Mouse (Mus musculus) forebrain, embryonic 10.5 days (tissue): Measurements from ENCODE around the gene Pnck. TPM values are rescaled to one million over a fixed set of nuclear protein-coding genes. Genes with fewer than 3 reads are reported as not detected.

ENCODE experiments used
- DNase-seq: peaks from one replicate; pipeline ENCODE4 v3.0.0-alpha.2; 2017; ENCODE audit warnings: low spot score; ENCODE audit errors: extremely low spot score
- H3K27ac ChIP-seq: fragments of 300-500 bp; sonication (generic); 2 replicates; pipeline ENCODE4 v1.5.1; 2016; ENCODE audit warnings: mild to moderate bottlenecking
- H3K27me3 ChIP-seq: fragments of 300-500 bp; sonication (generic); 2 replicates; pipeline ENCODE4 v1.6.1; 2016; ENCODE audit warnings: mild to moderate bottlenecking; ENCODE audit not compliant: poor library complexity, severe bottlenecking
- H3K36me3 ChIP-seq: fragments of 300-500 bp; sonication (generic); replicated peaks from 2 replicates; pipeline ENCODE4 v1.6.1; 2016; ENCODE audit warnings: mild to moderate bottlenecking, moderate library complexity
- H3K4me1 ChIP-seq: fragments of 300-500 bp; sonication (generic); 2 replicates; pipeline ENCODE4 v1.6.1; 2016
- H3K4me3 ChIP-seq: fragments of 300-500 bp; sonication (generic); 2 replicates; pipeline ENCODE4 v1.5.1; 2016; ENCODE audit warnings: mild to moderate bottlenecking, moderate library complexity
- H3K9me3 ChIP-seq: fragments of 300-500 bp; sonication (generic); 2 replicates; pipeline ENCODE4 v1.6.1; 2016; ENCODE audit warnings: mild to moderate bottlenecking, moderate library complexity
- WGBS: fragments of 180-500 bp; shearing (Covaris S2); methylation state at CpG from one replicate; pipeline ENCODE4 v1.1.7; 2016; 5-methylcytosine and 5-hydroxymethylcytosine counted together
- polyA plus RNA-seq: library from polyadenylated mRNA; unstranded; fragments of >200 nt; fragmentation: Nextera tagmentation; extraction: Ambion mirVana; gene quantifications from 2 replicates; pipeline ENCODE4 v1.2.1, GENCODE M21; 2016

Gene Pnck
- polyA plus RNA-seq, 1 experiment from 2014 or later, result 8.9 TPM

DNA sequence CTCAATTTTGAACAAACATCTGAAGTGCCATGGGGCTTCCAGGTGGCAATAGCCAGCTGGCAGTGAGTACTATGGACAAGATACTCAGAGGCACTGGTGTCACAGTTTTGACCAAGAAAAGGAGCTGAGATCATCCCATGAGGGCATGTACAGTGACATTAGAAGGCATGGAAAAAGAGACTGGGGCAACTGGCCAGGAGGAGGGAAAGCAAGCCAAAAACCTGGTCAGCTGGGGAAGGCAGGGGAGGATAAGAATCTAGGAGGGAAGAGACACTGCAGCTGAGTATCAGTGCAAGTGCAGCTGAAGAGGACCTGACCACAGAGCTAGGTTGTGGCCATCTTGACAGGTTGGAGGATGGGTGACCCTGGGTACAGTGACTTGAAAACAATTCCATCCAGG lies 32.9 kb downstream of the Pnck start:
- no peak for DNase-seq
- H3K9me3 ChIP-seq, result no peaks in the 10 kb centered on the region
- peaks cover 58% of the 10 kb centered on the region for H3K27me3 ChIP-seq
- H3K4me1 ChIP-seq, result no peaks in the 10 kb centered on the region
- H3K27ac ChIP-seq, result no peak overlapping the region
- no peaks in the 10 kb centered on the region for H3K36me3 ChIP-seq
- no peak overlapping the region for H3K4me3 ChIP-seq

GRCm38 (mm10) chrX:73619890-73620289 lies 40.0 kb downstream of the Pnck start:
- H3K4me1 ChIP-seq, result no peaks in the 10 kb centered on the region
- no peak overlapping the region for H3K27ac ChIP-seq
- 99% methylated on average over 2 of the region's 2 CpGs for WGBS
- no peak overlapping the region for H3K4me3 ChIP-seq
- peaks cover 54% of the 10 kb centered on the region for H3K27me3 ChIP-seq
- no peaks in the 10 kb centered on the region for H3K9me3 ChIP-seq
- no peak for DNase-seq
- H3K36me3 ChIP-seq, result no peaks in the 10 kb centered on the region

DNA sequence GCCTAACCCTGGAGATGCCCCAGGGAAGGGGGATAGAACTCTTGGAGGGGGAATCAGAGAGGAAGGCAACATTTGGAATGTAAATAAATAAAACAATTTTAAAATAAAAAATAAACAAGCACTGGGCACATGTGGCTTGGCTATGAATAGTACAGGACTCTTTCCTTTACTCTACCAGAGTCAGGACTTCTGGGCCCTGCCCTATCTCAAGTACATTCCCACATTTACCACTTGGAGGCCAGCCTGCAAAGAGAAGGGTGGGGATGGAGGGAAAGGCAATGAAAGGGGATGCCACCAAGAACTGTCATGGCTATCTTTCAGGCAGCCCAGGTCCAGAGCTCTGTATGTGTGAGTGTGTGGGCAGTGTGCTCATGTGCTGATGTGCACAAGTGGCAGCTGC lies 40.5 kb downstream of the Pnck start:
- Histone ChIP-seq H3K27ac (no peak overlapping the region), H3K4me3 (no peak overlapping the region), H3K36me3 (no peaks in the 10 kb centered on the region), H3K9me3 (no peaks in the 10 kb centered on the region), H3K27me3 (peaks cover 55% of the 10 kb centered on the region), H3K4me1 (no peaks in the 10 kb centered on the region)
- DNase-seq, result no peak

- H3K27ac ChIP-seq, result no peak overlapping the region
- no peaks in the 10 kb centered on the region for H3K36me3 ChIP-seq
- no peak overlapping the region for H3K4me3 ChIP-seq
- H3K9me3 ChIP-seq, result no peaks in the 10 kb centered on the region
- H3K4me1 ChIP-seq, result no peaks in the 10 kb centered on the region
- peaks cover 61% of the 10 kb centered on the region for H3K27me3 ChIP-seq
- DNase-seq, result no peak
- 97% methylated on average over 1 of the region's 1 CpGs for WGBS
These were observed 44.0 kb downstream of the Pnck start for GRCm38 (mm10) chrX:73615876-73616275.

GRCm38 (mm10) chrX:73613665-73614064 lies 46.3 kb downstream of the Pnck start:
- 74% methylated on average over 4 of the region's 4 CpGs for WGBS
- Histone ChIP-seq H3K4me3 (no peak overlapping the region), H3K36me3 (no peaks in the 10 kb centered on the region), H3K27me3 (peaks cover 48% of the 10 kb centered on the region), H3K4me1 (no peaks in the 10 kb centered on the region), H3K9me3 (no peaks in the 10 kb centered on the region), H3K27ac (no peak overlapping the region)
- DNase-seq, result no peak

Other genes with a start within 250 kb of the Pnck start
- 0.17 and 0.19 TPM in 2 replicates for gene Zfp92, start 249.0 kb downstream of the Pnck start, polyA plus RNA-seq
- not detected in 2 replicates for gene Trex2, start 224.8 kb downstream of the Pnck start, polyA plus RNA-seq
- 87.8 and 88.7 TPM in 2 replicates for gene Haus7, start 201.1 kb downstream of the Pnck start, polyA plus RNA-seq
- gene Bgn, start 176.5 kb downstream of the Pnck start, polyA plus RNA-seq, result 10.3 and 12.3 TPM in 2 replicates
- 0.06 and 0.10 TPM in 2 replicates for gene Atp2b3, start 157.0 kb downstream of the Pnck start, polyA plus RNA-seq
- 38.3 and 40.8 TPM in 2 replicates for gene Dusp9, start 20.7 kb downstream of the Pnck start, polyA plus RNA-seq
- 4.6 and 5.2 TPM in 2 replicates for gene Slc6a8, start 13.0 kb upstream of the Pnck start, polyA plus RNA-seq
- gene Bcap31, start 56.1 kb upstream of the Pnck start, polyA plus RNA-seq, result 150 and 162 TPM in 2 replicates
- gene Abcd1, start 56.5 kb upstream of the Pnck start, polyA plus RNA-seq, result 9.2 and 10.1 TPM in 2 replicates
- gene Plxnb3, start 97.0 kb upstream of the Pnck start, polyA plus RNA-seq, result not detected in 2 replicates
- gene Srpk3, start 114.3 kb upstream of the Pnck start, polyA plus RNA-seq, result 0.97 and 1.2 TPM in 2 replicates
- gene Idh3g, start 126.8 kb upstream of the Pnck start, polyA plus RNA-seq, result 173 and 177 TPM in 2 replicates
- 119 and 124 TPM in 2 replicates for gene Ssr4, start 126.9 kb upstream of the Pnck start, polyA plus RNA-seq
- 0.66 and 0.81 TPM in 2 replicates for gene Pdzd4, start 164.9 kb upstream of the Pnck start, polyA plus RNA-seq
- gene Avpr2, start 232.0 kb upstream of the Pnck start, polyA plus RNA-seq, result 0.16 TPM in 1 of 2 replicates, not detected in the other
- 3.0 and 5.0 TPM in 2 replicates for gene L1cam, start 236.0 kb upstream of the Pnck start, polyA plus RNA-seq